ENCODE assay signal across 9 mouse cellular contexts in the genomic region with DNA sequence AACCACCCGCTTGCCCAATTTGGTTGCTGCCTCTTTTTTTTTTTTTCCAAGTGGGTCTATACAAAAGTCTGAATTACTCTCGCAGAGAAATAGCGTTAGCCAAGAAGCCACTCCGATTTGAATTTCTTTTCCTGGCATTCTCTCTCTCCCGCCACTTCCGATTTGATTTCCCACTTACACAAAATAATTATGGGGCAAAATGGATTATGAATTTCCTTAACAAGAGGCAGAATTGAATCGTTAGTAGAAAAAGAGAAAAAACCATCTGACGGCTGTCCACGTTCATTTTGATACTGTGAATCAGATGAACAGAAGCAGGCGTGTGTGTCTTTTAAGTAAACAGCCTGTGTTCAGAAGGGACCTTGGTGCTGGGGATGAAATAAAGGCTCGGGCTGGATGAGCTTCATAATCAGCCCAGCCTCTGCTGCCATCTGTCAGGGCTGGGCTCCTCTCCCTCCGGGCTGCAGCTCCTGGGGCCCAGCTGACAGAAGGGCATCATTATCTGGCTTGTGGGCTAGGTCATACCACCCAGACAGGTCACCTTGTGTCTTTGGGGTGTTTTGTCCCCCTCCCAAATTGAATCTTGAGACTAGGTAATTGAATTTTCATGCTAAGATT.
DNase-seq lines count a peak whose midpoint lies in the region; ATAC-seq and TF ChIP-seq lines count a peak whose summit lies in the region.
"Had no signal": no experiment of that assay in that cellular context is flagged by ENCODE, and none has a peak within 500 bp of the region (broad histone marks: within the 10 kb centered on the region; RNA-seq: fewer than 3 reads in every experiment).

No protein-coding gene starts in this region.

- no peak overlapping the region for H3K4me3 ChIP-seq in lung, embryonic 14.5 days (ENCODE audit: low read depth, low read length)
- no peak overlapping the region for H3K4me3 ChIP-seq in embryonic facial prominence, embryonic 11.5 days (ENCODE audit: low read depth, low read length)

- no peak overlapping the region for H3K27ac ChIP-seq in lung, embryonic 14.5 days (ENCODE audit: low read depth)
- no peak overlapping the region for H3K27ac ChIP-seq in embryonic facial prominence, embryonic 11.5 days (replicated peaks; ENCODE audit: low read depth, low read length)

- H3K4me2 ChIP-seq in lung, embryonic 14.5 days = peak overlapping the region; percentile 16; the same call in 1 of the 2 replicates
- no peak overlapping the region for H3K4me2 ChIP-seq in embryonic facial prominence, embryonic 11.5 days (ENCODE audit: low read depth, low read length)

- no peaks in the 10 kb centered on the region for H3K36me3 ChIP-seq in lung, embryonic 14.5 days (ENCODE audit: insufficient read depth)
- no peaks in the 10 kb centered on the region for H3K36me3 ChIP-seq in embryonic facial prominence, embryonic 11.5 days (replicated peaks; ENCODE audit: control insufficient read depth, insufficient read depth, low read depth, low read length)
- H3K36me3 ChIP-seq: G1E had no signal

- peaks cover 4% of the 10 kb centered on the region; the same call in 1 of the 2 replicates for H3K4me1 ChIP-seq in lung, embryonic 14.5 days (ENCODE audit: insufficient read depth)
- H3K4me1 ChIP-seq in embryonic facial prominence, embryonic 11.5 days (ENCODE audit: control insufficient read depth, insufficient read depth, low read length) = no peaks in the 10 kb centered on the region; the same call in 1 of the 2 replicates

- ATAC-seq in lung, embryonic 14.5 days (ENCODE audit: insufficient read depth) = no peak
- ATAC-seq in embryonic facial prominence, embryonic 11.5 days (replicated peaks; ENCODE audit: insufficient number of reproducible peaks, low FRiP score, low TSS enrichment, low read depth) = 0 out of 2 replicates have a peak, but pooled peaks have one; percentile 29

- no peak for TF ChIP-seq CTCF in lung, embryonic 14.5 days (IDR thresholded peaks at IDR 0.05; ENCODE audit: low read depth)

- H3K9me3 ChIP-seq in lung, embryonic 14.5 days (ENCODE audit: low read depth, low read length) = no peaks in the 10 kb centered on the region
- H3K9me3 ChIP-seq in embryonic facial prominence, embryonic 11.5 days (replicated peaks; ENCODE audit: control insufficient read depth, low read length) = no peaks in the 10 kb centered on the region

- H3K9ac ChIP-seq in lung, embryonic 14.5 days = no peak overlapping the region
- H3K9ac ChIP-seq in embryonic facial prominence, embryonic 11.5 days (replicated peaks; ENCODE audit: low read length) = no peak overlapping the region

- no peaks in the 10 kb centered on the region for H3K27me3 ChIP-seq in lung, embryonic 14.5 days (ENCODE audit: insufficient read depth, low read length)
- no peaks in the 10 kb centered on the region for H3K27me3 ChIP-seq in embryonic facial prominence, embryonic 11.5 days (ENCODE audit: control insufficient read depth, insufficient read depth, low read length)

- WGBS in lung, embryonic 14.5 days = 36% methylated on average over 12 of the region's 12 CpGs
- WGBS in embryonic facial prominence, embryonic 11.5 days = 60% methylated on average over 12 of the region's 12 CpGs

- DNase-seq in lung, embryonic 14.5 days = peak; percentile 21
- DNase-seq in lung, adult 18-20 months = no peak
- DNase-seq in embryonic facial prominence, embryonic 11.5 days (ENCODE audit: low spot score) = no peak
- DNase-seq in liver = peak; percentile 21
- DNase-seq in retina, adult 2 months (ENCODE audit: low read depth, low spot score) = peak; percentile 50
- DNase-seq in spleen, postnatal 10 days (ENCODE audit: low spot score in 2 of 2) = no peak
- DNase-seq in ovary, adult 18-20 months (ENCODE audit: low spot score) = no peak
- DNase-seq in spleen, postnatal 14 days (ENCODE audit: low spot score in 2 of 2) = no peak

Comparison
In these comparisons a context has a peak if more than half of its experiments do, and no peak if none do; other contexts are left out.
1. DNase-seq: peak in lung, embryonic 14.5 days (single experiment), liver (single experiment) and retina, adult 2 months (single experiment); none in lung, adult 18-20 months (0 of 2), embryonic facial prominence, embryonic 11.5 days (single experiment), spleen, postnatal 10 days (0 of 2), ovary, adult 18-20 months (single experiment) and spleen, postnatal 14 days (0 of 2).